Mouse (Mus musculus) liver, adult 2 months (tissue): ENCODE measurements around the gene Adamts8.

Experiments used
- CTCF ChIP-seq: fragments of 200-500 bp; IDR thresholded peaks from 2 replicates; pipeline ENCODE4 v1.5.1; 2011; ENCODE audit warnings: low read depth, low read length, control low read depth
- POLR2A ChIP-seq: fragments of 200-500 bp; IDR thresholded peaks from 2 replicates; pipeline ENCODE4 v1.6.1; 2011; ENCODE audit warnings: low read length, control low read depth; ENCODE audit not compliant: insufficient read depth; ENCODE audit errors: extremely low read depth

- TF ChIP-seq POLR2A (no peak), CTCF (no peak)
Measured at GRCm38 (mm10) chr9:31002528-31002927, 60.2 kb downstream of the Adamts8 start.
